Mouse (Mus musculus) brain, embryonic 18.5 days (tissue): ENCODE data around the gene Mrpl58.

Source experiments
- DNase-seq: peaks from one replicate; pipeline ENCODE4 v3.0.0-alpha.2; 2012; ENCODE audit warnings: low read depth, low spot score

Mrpl58 gene

DNA sequence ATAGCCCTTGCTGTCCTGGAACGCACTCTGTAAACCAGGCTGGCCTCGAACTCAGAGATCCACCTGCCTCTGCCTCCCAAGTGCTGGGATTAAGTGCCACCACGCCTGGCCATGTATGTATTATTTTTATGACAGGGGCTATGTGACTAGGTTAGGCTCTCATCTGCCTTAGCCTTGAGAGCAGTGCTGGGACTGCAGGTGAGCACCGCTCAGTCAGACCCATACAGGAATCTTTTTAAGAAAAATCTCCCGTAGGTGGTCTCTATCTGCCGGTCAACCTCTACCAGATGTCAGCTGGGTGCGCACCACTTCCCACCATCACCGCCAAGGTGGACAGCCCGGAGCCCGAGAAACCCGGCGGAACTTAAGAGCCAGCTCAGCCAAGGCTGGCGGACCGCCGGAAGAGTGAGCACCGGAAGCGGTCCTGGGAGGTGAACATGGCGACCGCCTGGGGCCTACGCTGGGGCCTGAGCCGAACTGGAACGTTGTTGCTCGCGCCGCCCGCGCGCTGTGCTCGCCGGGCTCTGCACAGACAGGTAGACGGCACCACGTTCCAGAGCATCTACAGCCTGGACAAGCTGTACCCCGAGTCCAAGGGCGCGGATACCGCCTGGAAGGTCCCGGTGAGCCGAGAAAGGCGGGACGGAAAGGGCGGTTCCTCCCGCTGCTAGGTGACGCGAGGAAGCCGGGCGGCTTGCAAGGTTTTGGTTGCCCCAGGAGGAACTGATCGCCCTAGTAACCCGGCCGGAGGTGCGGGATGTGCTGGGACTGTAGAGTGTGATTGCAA, at the start of gene Mrpl58:
Gene Mrpl58, plus strand, starts transcription at position 415 of the 787 bp plus-strand sequence.
- peak; percentile 66 for DNase-seq

DNA sequence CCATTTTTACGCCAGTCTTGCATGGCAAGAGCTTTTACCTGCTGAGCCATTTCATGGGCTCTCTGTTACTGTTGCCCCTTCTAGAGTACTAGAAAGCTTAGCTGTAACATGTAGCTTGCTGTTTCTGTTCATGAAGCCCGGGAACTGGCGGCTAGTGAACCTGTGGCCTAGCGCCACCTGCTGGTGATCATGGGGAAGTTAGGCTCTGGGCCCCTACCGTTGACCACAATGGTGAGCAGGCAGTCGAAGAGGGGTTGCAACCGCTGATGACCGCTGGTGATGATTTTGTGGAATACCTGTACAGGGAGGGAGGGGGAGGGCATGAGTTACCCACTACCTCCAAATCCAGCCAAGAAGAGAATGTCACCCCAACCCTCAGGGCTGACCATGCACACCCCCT, 49.4 kb upstream of the Mrpl58 start:
- no peak for DNase-seq

DNA sequence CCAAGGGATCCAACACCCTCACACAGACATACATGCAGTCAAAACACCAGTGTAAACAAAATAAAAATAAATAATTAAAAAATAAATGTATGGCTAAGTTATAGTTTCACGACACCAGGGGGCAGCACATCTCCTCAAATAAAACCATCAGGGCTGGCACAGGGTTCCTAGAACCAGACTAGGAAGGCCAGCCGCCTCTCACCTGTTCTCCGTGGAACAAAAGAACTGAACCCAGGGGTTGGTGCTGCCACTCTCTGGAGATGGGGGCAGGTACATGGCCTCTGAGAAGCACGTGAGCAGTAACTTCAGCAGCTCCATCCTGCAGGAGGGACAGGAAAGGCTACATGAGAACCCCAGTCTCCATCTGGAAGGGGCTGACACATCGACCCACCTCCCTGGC, 45.1 kb upstream of the Mrpl58 start:
- no peak for DNase-seq

DNA sequence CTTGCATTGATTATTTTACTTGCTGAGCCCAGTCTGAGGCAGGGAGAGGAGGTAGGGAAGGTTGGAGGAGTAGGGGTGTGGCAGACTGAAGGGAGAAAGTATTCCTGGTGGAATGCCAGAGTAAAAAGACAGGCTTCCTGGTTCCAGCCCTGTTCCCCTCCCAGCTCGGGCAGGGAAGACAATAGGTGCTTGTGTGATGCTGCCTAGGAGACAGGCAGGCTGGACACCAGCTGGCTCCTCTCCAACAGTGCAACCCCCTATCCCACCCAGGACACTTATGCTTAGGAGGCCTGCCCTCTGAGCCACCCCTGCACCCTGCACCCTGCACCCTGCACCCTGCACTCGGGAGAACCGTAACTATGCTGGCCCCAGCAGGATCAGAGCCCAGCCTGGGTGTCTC, 44.3 kb upstream of the Mrpl58 start:
- no peak for DNase-seq

DNA sequence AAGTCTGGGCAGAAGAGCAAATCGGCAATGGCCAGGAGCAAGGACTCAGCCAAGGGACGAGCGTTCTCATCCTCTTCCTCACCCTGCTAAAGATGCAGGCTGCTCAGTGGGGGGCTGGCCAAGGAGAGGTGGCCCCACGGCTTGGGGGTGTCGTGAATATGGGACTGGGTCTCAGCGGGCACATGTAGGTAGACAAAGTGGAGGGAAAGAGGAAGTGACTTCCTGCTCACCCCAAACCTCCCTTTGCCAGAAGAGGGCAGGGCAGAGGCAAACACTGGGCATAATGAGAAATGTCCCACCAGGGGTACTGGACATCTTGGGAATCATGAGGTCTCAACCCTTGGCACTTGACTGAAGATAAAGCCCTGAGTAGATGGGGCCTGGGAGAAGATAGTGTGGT, 43.8 kb upstream of the Mrpl58 start:
- DNase-seq, result no peak

DNA sequence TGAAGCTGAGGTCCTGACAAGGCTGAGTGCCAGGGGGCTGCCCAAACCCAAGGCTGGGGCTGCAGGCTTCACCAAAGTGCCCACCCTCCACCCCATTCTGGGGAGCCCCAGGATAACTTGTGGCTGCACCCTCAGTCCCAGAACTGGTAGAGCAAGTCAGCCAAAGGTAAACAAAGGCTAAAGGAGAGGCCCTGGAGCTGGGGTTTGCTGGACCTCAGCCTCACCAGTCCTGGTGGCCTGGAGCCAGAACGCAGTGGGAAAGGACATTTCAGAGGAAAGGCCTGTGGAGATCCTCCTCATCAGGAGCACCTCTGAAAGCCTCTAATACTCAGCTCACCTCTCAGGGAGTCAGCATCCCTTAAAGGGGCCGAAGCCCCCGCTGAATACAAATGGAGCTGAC, 39.4 kb upstream of the Mrpl58 start:
- DNase-seq, result no peak

DNA sequence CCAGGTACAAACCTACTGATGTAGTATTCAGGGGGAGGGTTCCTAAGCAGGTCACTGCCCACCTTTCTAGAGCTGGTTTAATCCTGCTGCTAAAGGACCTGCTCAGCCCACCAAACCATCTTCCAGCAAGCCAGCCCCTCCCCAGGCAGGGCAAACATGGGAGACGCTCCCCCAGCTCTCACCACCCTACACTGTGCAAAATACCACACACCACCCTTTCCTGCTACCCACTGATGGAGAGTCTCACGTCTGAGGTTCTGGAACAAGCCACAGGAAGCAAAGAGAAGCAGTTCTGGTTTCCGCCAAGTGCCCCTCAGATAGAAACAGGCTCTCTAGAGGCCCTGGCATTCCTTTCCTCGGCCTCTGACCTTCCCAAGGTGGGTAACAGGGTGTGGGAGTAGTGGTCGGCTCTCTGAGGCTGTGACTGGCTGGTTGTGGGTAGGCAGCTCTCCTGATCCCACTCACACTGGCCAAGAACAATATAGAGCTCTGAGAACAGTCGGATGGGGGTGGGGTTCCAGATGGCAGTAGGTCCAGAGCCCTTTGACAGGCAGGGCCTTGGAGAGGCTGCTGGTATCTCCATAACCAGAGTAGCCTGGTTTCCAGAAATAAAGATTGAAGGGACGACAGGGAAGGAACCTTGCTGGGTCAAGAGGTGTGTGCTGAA, 37.4 kb upstream of the Mrpl58 start:
- no peak for DNase-seq

DNA sequence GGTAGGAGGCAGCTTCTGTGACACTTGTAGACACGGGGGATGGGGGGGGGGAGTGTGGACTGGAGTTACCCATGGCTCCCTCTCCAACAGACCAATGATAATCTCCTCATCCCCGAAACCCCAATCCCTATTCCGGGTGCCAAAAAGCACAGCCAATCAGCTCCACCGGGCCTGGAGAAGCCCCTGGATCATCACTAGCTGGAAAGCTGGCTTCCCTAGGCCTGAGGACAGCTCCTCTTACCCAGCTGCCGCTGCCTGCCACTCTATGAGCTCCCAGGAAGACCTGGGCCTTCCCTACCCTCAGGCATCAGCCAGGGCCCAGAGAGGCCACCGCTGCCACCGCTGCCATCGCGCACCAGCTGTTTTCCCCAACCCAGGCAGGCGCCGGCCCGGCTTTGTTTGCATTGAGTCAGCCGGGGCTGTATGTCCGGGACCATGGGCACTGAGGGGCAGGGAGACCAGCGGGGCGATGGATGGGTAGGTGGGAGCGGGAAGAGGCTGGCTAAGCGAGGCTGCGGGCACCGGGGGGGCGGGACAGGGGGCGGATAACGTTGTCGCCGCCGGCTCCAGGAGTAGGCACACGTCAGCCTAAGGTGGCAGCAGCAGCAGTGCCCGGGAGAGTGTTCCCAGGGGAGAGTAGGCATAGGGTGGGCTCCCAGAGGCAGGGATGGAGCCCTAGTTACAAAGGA, 36.7 kb upstream of the Mrpl58 start:
- no peak for DNase-seq

DNA sequence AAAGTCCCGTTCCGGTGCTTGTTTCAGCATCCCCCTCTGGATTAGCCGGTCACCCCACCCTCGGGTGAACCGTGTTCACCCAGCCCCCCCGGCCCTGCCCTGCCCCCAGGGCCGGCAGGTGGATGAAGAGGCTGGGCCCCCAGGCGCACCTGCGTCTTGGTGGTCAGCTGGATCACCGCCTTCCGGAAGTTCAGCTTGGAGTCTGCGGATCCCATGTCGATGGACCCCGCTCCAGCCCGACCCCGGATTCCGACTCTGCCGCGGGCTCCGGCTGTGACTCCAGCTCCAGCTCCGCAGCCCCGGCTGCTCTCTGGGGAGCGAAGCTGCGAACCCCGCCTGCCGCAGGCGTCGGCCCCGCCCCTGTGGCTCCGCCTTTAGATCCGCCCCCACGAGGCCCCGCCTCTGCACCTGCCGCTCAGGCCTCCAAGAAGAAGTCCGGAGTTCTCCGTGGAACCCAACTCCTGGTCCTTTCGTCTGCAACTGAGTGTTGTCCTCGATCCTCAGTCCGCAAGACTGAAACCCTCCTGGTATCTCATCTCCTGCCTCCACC, 36.1 kb upstream of the Mrpl58 start, which contains the start of gene Hid1:
Gene Hid1, minus strand, starts transcription at position 362 of the 550 bp plus-strand sequence.
- no peak for DNase-seq

DNA sequence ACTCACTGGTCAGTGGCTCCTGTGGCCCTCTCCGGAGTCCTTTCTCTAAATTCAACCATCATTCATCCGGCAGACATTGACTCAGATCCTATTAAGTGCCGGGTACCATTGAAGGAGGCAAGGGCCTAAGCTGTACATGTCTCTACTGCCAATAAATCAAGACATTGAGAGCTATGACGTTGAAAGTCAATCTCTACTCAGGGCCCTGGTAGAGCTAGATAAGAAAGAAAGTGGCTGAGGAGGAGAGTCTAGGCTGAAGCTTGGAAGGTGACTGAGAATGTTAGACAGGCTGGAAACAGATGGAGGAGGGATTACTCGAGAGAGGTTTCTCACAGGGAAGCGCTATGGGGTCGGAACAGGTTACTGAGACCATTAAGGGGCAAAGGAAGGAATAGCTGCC, 33.2 kb upstream of the Mrpl58 start:
- DNase-seq, result no peak

DNA sequence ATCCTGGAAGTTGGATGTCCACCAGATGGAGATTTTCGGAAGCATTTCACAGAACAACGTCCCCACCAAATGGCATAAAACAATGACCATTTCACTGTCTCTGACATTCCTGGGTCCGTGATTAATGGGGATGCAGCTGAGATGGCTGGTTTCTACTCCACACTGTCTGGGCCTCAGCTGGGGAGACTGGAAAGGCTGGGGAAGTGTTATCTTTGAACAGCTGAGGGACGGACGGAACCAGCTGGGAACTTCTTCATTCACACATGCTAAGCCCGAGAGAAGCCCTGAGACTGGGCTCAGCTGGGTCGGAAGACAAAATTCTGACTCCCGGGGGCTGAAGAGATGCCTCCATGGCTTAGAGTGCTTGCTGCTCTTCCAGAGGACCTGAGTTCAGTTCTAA, 32.2 kb upstream of the Mrpl58 start:
- no peak for DNase-seq

DNA sequence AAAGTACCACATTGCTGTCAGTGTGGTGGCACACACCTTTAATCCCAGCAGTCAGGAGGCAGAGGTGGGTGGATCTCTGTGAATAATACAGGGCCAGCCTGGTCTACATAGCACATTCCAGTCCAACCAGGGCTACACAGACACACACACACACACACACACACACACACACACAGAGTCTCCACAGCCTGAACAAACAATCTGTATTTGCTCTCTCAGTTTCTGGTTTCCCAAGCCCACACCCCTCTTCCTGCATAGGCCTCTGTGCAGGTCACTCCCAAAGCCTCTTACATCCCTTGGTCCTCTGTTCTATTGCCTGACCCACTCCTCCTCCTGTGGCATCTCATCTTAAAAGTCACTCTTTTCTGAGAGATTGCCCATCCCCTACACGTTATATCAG, 31.5 kb upstream of the Mrpl58 start:
- no peak for DNase-seq

DNA sequence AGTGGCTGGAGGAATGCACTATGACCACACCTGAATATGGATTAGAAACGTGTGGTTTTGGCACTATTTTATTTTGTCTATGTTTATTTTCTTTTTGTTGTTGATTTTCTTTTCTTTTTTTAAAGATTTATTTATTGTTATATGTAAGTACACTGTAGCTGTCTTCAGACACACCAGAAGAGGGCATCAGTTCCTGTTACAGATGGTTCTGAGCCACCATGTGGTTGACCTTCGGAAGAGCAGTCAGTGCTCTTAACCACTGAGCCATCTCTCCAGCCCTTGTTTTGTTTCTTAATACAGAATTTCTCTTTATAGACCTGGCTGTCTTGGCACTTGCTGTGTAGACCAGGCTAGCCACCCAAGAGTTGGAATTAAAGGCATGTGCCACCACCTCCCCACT, 30.8 kb upstream of the Mrpl58 start:
- DNase-seq, result no peak

DNA sequence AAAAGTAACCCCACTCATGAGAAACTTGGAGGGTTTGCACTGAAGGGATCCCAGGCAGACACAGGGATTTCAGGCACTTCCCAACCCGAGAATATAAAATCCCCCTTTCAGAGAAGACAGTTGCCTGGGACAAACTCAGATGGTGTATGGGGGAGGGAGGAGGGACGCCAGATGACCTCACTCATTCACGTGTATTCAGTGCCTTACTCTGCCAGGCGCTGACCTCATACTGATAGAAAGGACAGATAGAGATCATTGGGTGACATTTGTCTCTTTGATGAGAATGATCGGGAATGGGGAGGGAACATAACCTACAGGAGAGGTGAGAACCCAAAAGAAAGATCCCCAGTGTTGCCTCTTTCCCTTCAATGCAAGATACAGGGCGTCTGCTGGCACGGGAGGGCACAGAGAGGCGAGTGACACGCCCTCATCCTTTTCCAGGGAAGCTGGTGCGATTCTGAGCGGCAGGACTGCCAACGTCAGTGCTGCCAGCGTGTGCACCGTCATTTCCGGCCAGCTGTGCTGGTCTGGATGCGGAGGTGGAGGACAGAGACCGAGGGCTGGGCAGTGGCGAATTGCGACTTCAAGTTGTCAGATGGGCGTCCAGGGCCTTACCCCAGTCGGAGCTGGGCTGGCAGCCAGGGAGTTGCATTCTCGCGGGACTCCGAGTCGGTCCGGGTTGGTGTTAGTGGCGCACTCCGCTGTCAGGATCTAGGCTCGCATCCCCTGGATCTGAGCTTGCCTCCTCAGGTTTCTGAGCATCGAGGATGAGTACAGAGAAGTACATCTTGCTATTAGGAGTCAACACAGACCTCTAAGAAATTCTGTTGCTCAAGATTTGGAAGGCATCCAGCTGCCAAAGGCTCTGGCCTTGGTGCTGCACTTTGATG, 29.5 kb upstream of the Mrpl58 start:
- no peak for DNase-seq

DNA sequence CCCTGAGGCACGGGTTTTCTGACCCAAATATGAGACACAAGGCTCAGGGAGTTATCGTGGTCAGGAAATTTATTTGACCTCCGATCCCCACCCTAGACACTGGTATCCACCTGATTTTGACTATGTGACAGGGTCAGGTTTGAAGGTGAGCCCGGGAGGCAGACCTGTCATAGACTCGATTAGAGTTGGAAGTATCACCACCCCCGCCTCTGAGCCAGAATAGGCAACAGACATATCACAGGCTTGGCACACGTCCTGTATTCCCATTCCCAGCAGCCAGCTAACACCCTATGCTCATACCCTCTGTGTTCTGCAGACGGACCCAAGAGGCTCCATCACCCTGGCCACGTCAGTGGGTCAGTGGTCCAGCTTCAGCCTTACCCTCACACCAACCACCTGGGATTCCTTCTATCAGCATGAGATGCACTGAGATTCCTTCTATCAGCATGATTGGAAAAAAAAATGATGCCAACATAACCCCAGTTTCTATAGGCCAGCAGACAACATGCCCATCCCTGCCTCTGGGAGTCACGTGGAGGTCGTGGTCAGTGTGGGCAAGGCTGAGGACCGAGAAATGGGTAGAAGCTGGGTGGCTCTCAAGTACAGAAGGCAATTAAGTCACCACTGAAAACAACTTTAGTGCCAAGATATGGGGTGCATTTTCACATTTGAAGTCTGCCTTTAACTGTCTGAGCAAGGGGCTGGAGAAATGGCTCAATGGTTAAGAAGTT, 28.7 kb upstream of the Mrpl58 start:
- DNase-seq, result no peak

DNA sequence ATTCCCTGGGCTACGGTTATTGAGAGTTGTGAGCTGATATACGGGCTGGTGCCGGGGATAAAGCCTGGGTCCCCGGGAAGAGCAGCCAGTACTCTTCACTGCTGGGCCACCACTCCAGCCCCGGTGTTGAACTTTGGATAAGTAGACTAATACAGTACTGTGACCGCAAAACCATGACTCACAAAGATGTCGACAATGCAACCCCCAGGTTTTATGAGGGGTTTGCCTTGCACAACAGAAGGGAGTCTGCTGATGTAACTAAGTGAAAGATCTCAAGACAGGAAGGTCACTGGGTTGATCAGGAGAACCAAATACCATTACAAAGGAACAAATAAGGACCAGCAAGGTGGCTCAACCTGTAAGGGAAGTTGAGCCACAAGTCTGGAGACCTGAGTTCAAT, 26.8 kb upstream of the Mrpl58 start:
- DNase-seq, result no peak

DNA sequence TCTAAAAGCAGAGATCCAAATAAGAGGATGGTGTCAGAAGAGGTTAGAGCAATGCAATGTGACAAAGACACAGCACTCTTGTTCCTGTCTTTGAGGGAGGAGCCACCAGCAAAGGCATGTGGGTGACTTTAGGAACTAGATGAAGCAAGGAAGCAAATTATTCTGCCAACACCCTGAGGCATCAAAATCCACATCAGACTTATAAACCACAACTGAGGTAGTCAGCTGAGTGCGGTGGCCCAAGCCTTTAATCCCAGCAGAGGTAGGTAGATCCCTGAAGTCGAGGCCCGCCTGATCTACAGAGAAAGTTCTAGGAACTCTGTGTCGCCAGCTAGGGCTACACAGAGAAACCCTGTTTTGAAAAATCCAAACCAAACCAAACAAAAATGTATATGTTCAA, 26.3 kb upstream of the Mrpl58 start:
- no peak for DNase-seq

DNA sequence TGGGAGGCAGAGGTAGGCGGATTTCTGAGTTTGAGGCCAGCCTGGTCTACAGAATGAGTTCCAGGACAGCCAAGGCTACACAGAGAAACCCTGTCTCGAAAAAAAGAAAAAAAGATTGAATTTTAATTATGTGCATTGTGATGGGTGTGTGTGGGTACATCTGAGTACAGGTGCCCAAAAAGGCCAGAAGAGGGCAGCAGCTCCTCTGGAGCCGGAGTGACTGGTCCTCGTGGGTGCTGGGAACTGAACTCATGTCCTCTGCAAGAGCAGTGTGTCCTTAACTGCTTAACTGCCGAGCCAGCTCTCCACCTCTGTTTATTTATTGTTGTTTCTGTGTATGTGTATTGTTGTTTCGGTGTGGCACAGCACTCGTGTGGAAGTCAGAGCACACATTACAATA, 25.7 kb upstream of the Mrpl58 start:
- DNase-seq, result no peak

DNA sequence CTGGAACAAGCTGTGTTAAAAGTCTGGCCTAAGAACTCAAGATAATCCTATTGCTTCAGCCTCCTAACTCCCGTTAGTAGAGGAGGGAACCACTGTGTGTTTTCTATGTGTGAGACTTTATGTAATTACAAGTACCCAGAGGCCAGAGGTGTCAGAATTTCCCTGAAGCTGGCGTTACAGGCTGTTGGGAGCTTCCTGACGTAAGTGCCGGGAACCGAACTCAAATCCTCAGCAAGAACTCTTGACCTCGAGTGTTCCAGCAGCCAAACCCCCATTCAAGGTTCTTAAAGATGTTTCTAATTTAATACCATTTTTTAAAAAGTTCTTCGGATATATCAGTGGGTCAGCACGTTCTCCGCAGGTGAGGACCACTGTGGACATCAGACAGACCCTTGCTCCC, 22.3 kb upstream of the Mrpl58 start:
- no peak for DNase-seq

DNA sequence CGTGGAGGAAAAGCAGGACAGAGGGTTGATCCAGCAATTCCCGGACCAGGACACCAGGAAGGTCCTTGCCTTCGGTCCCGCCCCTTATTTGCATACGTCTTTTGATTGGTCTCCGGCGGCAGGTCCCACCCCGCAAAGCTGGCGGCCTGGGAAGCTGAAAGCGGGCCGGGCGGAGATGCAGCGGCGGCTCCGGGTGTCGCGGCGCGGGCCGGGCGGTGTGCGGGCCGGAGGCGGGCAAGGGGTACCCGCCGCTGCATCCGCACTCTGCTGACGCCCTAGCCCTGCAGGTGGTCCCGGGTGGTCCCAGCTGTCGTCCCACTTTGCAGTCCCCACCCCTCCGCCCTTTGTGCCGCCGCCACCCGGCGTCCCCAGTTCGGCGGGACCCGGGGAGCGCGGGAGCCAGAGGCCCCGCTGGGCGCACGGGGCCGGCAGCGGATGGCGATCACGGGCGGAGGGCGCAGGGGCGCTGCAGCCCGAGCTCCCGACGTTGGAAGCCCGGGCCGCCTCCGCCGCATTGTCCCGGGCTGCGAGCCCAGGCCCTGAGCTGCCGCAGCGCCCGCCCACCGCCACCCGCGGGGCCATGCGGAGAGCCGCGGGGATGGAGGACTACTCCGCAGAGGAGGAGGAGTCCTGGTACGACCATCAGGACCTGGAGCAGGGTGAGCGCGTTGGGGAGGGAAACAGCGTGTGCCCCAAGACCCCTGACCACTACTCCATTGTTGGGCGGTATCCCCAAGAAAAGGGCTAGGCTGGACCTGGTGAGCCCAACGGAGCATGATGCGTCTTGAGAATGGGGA, 21.6 kb upstream of the Mrpl58 start, which contains the start of gene Cdr2l:
Gene Cdr2l, plus strand, starts transcription at position 174 of the 797 bp plus-strand sequence.
- DNase-seq, result no peak
